Mouse (Mus musculus) activated CD4-positive, CD25-positive, alpha-beta regulatory T cell (primary cell): Measurements from ENCODE around the gene Tbc1d12. TPM values are rescaled to one million over a fixed set of nuclear protein-coding genes. Genes with fewer than 3 reads are reported as not detected.

ENCODE experiments used
- polyA plus RNA-seq, 2 experiments: library from polyadenylated mRNA; unstranded; fragments of 100-300 nt; shearing (Covaris generic); gene quantifications; one replicate each; pipeline ENCODE4 v1.2.1; 2017

Gene Tbc1d12
- 1 to 10 TPM; 1.7 to 2.6 TPM for polyA plus RNA-seq

DNA sequence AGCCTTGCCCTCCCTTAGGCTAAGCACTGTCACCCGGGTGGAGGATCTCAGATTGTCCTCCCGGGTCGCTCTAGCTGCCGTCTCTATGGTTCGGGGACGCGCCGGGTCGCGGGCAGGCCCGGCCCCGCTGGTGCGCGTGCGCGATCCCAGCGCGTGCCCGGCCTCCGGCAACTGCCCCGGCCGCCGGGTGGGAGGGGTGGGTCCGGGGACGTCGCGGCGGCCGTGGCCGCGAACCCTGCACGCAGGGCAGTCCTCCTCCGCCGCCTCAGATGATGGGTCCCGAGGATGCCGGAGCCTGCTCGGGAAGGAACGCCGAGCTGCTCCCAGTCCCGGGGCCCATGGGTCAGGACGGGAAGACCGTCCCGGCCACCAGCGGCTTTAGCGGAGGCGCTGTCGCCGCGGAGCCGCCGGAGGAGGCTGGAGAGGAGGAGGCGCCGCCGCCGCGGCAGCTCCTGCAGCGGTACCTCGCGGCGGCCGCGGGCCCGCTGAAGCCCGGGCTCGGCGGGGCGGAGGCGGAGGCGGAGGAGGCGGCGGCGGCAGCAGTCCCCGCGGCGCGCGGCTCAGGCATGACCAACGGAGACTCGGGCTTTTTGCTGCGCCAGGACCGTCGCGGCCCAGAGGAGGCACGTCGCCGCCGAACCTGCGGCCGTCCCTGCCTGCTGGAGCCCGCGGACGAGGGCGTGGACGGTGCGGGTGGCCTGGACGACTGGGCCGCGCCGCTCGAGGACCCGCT, at the start of gene Tbc1d12:
TSS of gene Tbc1d12 (plus strand) at position 142 of the 733 bp plus-strand sequence.

GRCm38 (mm10) chr19:38818766-38819426, 17.5 kb upstream of the Tbc1d12 start, which contains the start of gene Noc3l:
Noc3l (minus strand) TSS chr19:38819237.

GRCm38 (mm10) chr19:38930788-38931565, 94.6 kb downstream of the Tbc1d12 start, which contains the start of gene Hells:
Hells (plus strand) TSS chr19:38930915.

Other genes with a start within 250 kb of the Tbc1d12 start
- gene Noc3l, start 17.3 kb upstream of the Tbc1d12 start, polyA plus RNA-seq, result 1 to 10 TPM; 8.0 to 9.1 TPM
- 10 to 100 TPM; 26.0 to 31.7 TPM for gene Hells, start 94.3 kb downstream of the Tbc1d12 start, polyA plus RNA-seq
- not detected for gene Cyp2c55, start 170.4 kb downstream of the Tbc1d12 start, polyA plus RNA-seq
- not detected for gene Cyp2c65, start 224.4 kb downstream of the Tbc1d12 start, polyA plus RNA-seq